Mouse (Mus musculus) liver, postnatal 0 days (tissue): ENCODE data around the gene Srrm1. TPM values are rescaled to one million over a fixed set of nuclear protein-coding genes. Genes with fewer than 3 reads are reported as not detected.
A peak's percentile ranks its signal among the peaks of the same experiment; 100 is the strongest.

Experiments
- ATAC-seq: fragments of 200-750 bp; cut with Nextera tagmentation; 2 replicates; pipeline ENCODE4 v1.8.0; 2017; ENCODE audit warnings: mild to moderate bottlenecking, moderate library complexity
- DNase-seq: peaks from one replicate; pipeline ENCODE4 v3.0.0-alpha.2; 2016
- H3K27ac ChIP-seq: fragments of 300-500 bp; sonication (generic); 2 replicates; pipeline ENCODE4 v1.5.1; 2014; ENCODE audit warnings: antibody characterized with exemption, moderate library complexity, mild to moderate bottlenecking, low read depth
- H3K27me3 ChIP-seq: fragments of 300-500 bp; sonication (generic); 2 replicates; pipeline ENCODE4 v1.6.1; 2014; ENCODE audit warnings: low read length, control low read depth, mixed read lengths; ENCODE audit not compliant: insufficient read depth
- H3K36me3 ChIP-seq: fragments of 300-500 bp; sonication (generic); replicated peaks from 2 replicates; pipeline ENCODE4 v1.6.1; 2014; ENCODE audit warnings: mild to moderate bottlenecking, control low read depth, low read length, moderate library complexity, mixed read lengths; ENCODE audit not compliant: insufficient read depth
- H3K4me1 ChIP-seq: fragments of 300-500 bp; sonication (generic); 2 replicates; pipeline ENCODE4 v1.6.1; 2014; ENCODE audit warnings: antibody characterized with exemption, mild to moderate bottlenecking, control low read depth; ENCODE audit not compliant: insufficient read depth
- H3K4me2 ChIP-seq: fragments of 300-500 bp; sonication (generic); 2 replicates; pipeline ENCODE4 v1.6.1; 2014; ENCODE audit warnings: low read depth, mild to moderate bottlenecking, low read length, moderate library complexity, mixed read lengths
- H3K4me3 ChIP-seq: fragments of 300-500 bp; sonication (generic); 2 replicates; pipeline ENCODE4 v1.5.1; 2014; ENCODE audit warnings: low read depth, low read length
- H3K9ac ChIP-seq: fragments of 300-500 bp; sonication (generic); replicated peaks from 2 replicates; pipeline ENCODE4 v1.6.1; 2014; ENCODE audit warnings: mild to moderate bottlenecking, moderate library complexity
- H3K9me3 ChIP-seq: fragments of 300-500 bp; sonication (generic); 2 replicates; pipeline ENCODE4 v1.6.1; 2016; ENCODE audit warnings: mild to moderate bottlenecking, control low read depth, low read length, mixed read lengths
- CTCF ChIP-seq: sonication (generic); IDR thresholded peaks from 2 replicates; pipeline ENCODE4 v1.5.1; 2016; ENCODE audit warnings: antibody characterized with exemption, low read depth
- EP300 ChIP-seq: IDR thresholded peaks from 2 replicates; pipeline ENCODE4 v1.6.1; 2016; ENCODE audit warnings: antibody characterized with exemption, low read depth, mild to moderate bottlenecking
- WGBS: fragments of 180-500 bp; shearing (Covaris S2); extraction: QIAGEN DNeasy Blood & Tissue Kit; methylation state at CpG from one replicate; pipeline ENCODE4 v1.1.7; 2014; ENCODE audit not compliant: insufficient replicate concordance; 5-methylcytosine and 5-hydroxymethylcytosine counted together
- polyA plus RNA-seq: library from polyadenylated mRNA; unstranded; fragments of >200 nt; fragmentation: Nextera tagmentation; extraction: Ambion mirVana; gene quantifications from 2 replicates; pipeline ENCODE4 v1.2.1, GENCODE M21; 2015

Srrm1 gene
- 79.3 and 90.6 TPM in 2 replicates for polyA plus RNA-seq

DNA sequence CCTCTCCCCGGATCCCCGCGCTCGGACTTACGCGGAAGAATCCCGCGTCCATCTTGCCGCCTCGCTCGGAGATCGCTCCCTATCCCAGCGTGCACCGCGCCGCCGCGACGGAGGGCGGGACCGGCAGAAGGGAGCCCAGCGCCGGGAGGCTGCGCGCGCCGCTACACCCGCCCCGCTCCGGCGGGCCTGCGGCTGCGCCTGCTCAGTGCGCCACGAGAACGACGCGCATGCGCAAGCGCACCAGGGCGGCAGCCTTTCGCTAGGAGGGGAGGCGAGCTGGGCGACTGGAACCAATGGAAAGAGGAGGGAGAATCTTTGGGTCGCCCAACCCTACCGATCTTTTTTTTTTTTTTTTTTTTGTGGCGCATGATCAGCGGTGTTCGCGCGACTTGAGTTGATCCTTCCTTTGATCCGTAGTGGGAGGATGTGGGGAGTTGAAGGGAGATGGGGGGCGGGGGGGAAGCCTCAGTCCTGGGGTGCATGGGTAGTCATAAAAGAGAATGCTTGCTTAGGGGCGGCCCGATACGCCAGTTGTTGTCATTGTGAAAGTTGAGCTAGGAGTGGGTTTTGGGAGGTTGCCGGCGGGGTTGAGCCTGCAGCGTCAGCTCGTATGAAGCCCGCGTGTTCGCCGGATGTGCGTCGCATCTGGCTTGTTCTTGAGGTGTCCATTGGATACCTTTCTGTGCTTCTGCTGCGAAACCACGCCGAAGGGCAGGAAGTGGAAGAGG, at the start of gene Srrm1:
TSS of gene Srrm1 (minus strand) at position 256 of the 728 bp plus-strand sequence.
- peak within 1 kb of the TSS; percentile 100 for H3K9ac ChIP-seq
- no peaks in the 10 kb centered on the region for H3K27me3 ChIP-seq
- TF ChIP-seq CTCF = no peak
- no peak; the same call in 1 of the 2 replicates for TF ChIP-seq EP300
- H3K4me3 ChIP-seq = peak within 1 kb of the TSS; percentile 93
- H3K9me3 ChIP-seq = no peaks in the 10 kb centered on the region
- H3K36me3 ChIP-seq = peaks cover 13% of the 10 kb centered on the region
- peak within 1 kb of the TSS; percentile 97 for H3K27ac ChIP-seq
- under 1% methylated on average over 67 of the region's 69 CpGs for WGBS
- DNase-seq = peak; percentile 99
- H3K4me2 ChIP-seq = peak within 1 kb of the TSS; percentile 88
- ATAC-seq = peak; percentile 90
- peaks cover 21% of the 10 kb centered on the region for H3K4me1 ChIP-seq

- Histone ChIP-seq H3K27ac (no peak overlapping the region), H3K4me3 (no peak overlapping the region), H3K9me3 (no peaks in the 10 kb centered on the region), H3K4me1 (peaks cover 9% of the 10 kb centered on the region), H3K9ac (no peak overlapping the region), H3K4me2 (no peak overlapping the region), H3K27me3 (peaks cover 19% of the 10 kb centered on the region), H3K36me3 (no peaks in the 10 kb centered on the region)
- no peak for DNase-seq
- 50% methylated on average over 7 of the region's 7 CpGs for WGBS
- ATAC-seq = no peak
- TF ChIP-seq EP300 = no peak
- TF ChIP-seq CTCF = no peak
These were observed 48.8 kb upstream of the Srrm1 start for GRCm38 (mm10) chr4:135401881-135402280.

GRCm38 (mm10) chr4:135397991-135398390, 44.9 kb upstream of the Srrm1 start, which contains the start of gene Ncmap:
Ncmap (minus strand) TSS chr4:135398227.
- Histone ChIP-seq H3K27ac (no peak within 1 kb of the TSS), H3K36me3 (no peaks in the 10 kb centered on the region), H3K4me2 (peak within 1 kb of the TSS; percentile 42), H3K4me3 (peak within 1 kb of the TSS; percentile 6; the same call in 1 of the 2 replicates), H3K27me3 (peaks cover 30% of the 10 kb centered on the region), H3K4me1 (0 out of 2 replicates have a peak, but pooled peaks cover 3% of the 10 kb centered on the region), H3K9ac (no peak within 1 kb of the TSS), H3K9me3 (no peaks in the 10 kb centered on the region)
- ATAC-seq = no peak
- TF ChIP-seq EP300 (no peak), CTCF (no peak)
- under 1% methylated on average over 29 of the region's 29 CpGs for WGBS
- no peak for DNase-seq

GRCm38 (mm10) chr4:135397551-135397950, 44.4 kb upstream of the Srrm1 start:
- H3K4me1 ChIP-seq = 0 out of 2 replicates have a peak, but pooled peaks cover 3% of the 10 kb centered on the region
- 8% methylated on average over 15 of the region's 16 CpGs for WGBS
- H3K9me3 ChIP-seq = no peaks in the 10 kb centered on the region
- no peak overlapping the region for H3K9ac ChIP-seq
- ATAC-seq (no peak), DNase-seq (no peak)
- peak overlapping the region; percentile 6; the same call in 1 of the 2 replicates for H3K4me3 ChIP-seq
- TF ChIP-seq CTCF = no peak
- TF ChIP-seq EP300 = no peak
- H3K4me2 ChIP-seq = 0 out of 2 replicates have a peak overlapping the region, but pooled peaks have one; percentile 42
- H3K27me3 ChIP-seq = peaks cover 30% of the 10 kb centered on the region
- no peak overlapping the region for H3K27ac ChIP-seq
- H3K36me3 ChIP-seq = no peaks in the 10 kb centered on the region

- no peaks in the 10 kb centered on the region for H3K9me3 ChIP-seq
- no peak overlapping the region for H3K9ac ChIP-seq
- no peaks in the 10 kb centered on the region for H3K36me3 ChIP-seq
- 81% methylated on average over 5 of the region's 5 CpGs for WGBS
- H3K27ac ChIP-seq = no peak overlapping the region
- no peak for ATAC-seq
- TF ChIP-seq CTCF (peak; percentile 50), EP300 (no peak)
- H3K4me3 ChIP-seq = no peak overlapping the region
- no peak for DNase-seq
- H3K4me2 ChIP-seq = no peak overlapping the region
- peaks cover 30% of the 10 kb centered on the region for H3K27me3 ChIP-seq
- H3K4me1 ChIP-seq = 0 out of 2 replicates have a peak, but pooled peaks cover 3% of the 10 kb centered on the region
These were observed 43.2 kb upstream of the Srrm1 start for GRCm38 (mm10) chr4:135396303-135396702.

GRCm38 (mm10) chr4:135395375-135395774, 42.3 kb upstream of the Srrm1 start:
- DNase-seq (no peak), ATAC-seq (no peak)
- no peaks in the 10 kb centered on the region for H3K9me3 ChIP-seq
- no peak overlapping the region for H3K9ac ChIP-seq
- H3K27me3 ChIP-seq = peaks cover 30% of the 10 kb centered on the region
- no peak for TF ChIP-seq EP300
- no peak for TF ChIP-seq CTCF
- 0 out of 2 replicates have a peak, but pooled peaks cover 3% of the 10 kb centered on the region for H3K4me1 ChIP-seq
- H3K4me3 ChIP-seq = no peak overlapping the region
- no peak overlapping the region for H3K4me2 ChIP-seq
- WGBS = 83% methylated on average over 4 of the region's 4 CpGs
- H3K36me3 ChIP-seq = no peaks in the 10 kb centered on the region
- no peak overlapping the region for H3K27ac ChIP-seq
